Mouse (Mus musculus) left cerebral cortex, adult 9 months (tissue): ENCODE results near the gene Tmem52b.
"Not testable (repeated sequence)": the region's sequence is repeated elsewhere in the genome, so short reads cannot be mapped to it uniquely, and the experiment has no call there.

Experiments
- DNase-seq, 2 experiments: peaks; one replicate each; pipeline ENCODE4 v3.0.0; 2022; ENCODE audit warnings: low spot score in 2 of 2

Gene Tmem52b

DNA sequence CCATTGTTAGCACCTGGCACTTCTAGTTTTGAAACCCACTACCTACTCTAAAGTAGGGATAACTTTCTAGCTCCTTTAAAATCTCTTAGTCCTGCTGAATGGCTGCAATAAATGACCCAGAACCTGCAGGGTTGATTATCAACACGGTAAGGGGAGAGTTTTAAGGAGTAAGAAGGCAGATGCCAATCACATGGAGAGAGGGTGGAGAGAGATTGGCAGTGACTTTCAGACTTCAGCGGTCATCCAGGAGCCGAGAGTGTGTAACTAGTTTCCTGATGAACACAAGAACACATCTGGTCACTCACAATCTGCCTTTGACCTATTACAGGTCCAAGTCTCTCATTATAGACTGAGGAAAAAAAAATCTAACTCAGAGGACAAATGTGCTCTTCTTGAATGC, at the start of gene Tmem52b:
TSS of gene Tmem52b (plus strand) at position 189 of the 400 bp plus-strand sequence.
- DNase-seq: no peak

GRCm38 (mm10) chr6:129471386-129471785, 41.0 kb upstream of the Tmem52b start:
- no peak for DNase-seq

DNA sequence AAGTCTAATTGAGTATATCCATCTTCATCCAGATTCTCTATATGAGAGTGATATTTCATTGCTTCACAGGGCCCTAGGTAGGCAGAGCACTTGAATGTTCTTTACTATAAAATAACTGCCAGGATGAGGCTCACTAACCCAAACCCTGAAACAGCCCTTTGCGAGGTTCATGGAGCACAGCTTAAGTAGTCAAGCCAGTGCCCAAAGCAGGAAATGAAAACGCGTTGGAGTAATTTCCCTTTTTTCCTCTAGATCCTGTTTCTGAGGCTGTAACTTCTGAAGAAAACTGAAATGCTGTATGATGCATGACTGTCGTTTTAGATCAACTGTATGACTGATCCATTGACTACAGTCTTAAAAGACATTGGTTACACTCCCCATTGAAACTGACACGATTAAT, 39.7 kb upstream of the Tmem52b start:
- no peak for DNase-seq

GRCm38 (mm10) chr6:129476404-129477126, 35.8 kb upstream of the Tmem52b start:
- peak in 1 of 2 experiments; percentile 11 for DNase-seq

DNA sequence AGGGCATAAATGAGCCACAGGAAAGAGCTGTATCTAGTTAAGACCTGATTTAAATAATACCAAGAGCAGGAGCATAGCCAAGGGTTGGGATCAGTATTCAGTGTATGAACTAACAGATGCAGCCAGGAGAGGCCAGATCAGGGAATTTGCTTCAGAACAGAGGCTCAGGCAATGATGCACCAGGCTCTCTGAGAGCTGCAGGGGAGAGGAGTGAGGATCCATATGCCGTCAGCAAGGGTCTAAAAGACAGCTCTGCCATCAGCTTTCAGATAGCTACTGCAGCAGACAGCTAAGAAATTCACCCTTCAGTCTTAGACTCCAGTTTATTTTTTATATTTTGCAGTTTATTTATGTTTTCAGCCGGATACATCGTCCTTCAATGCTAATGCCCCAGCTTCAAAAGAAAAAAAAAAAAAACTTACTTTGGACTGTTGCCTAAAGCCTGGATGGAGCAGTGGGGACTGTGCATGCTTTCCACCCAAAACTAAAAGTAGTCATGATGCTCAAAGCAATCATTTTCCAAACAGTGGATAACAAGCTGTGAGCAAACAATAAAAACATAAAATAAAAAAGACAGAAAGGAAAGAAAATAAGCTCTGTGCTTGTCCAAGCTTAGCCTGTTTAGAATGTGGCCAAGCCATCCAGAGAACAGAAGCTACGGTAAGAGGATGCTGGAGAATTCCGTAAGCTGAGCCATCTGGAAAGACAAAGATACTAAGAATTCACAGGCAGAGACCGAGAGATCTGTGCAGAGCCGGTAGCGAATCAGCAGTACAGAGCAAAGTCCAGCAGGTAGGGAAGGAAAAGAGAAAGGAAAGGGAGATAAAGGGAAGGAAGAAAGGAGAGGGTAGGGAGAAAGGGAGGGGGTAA, 32.0 kb upstream of the Tmem52b start:
- DNase-seq: no peak

DNA sequence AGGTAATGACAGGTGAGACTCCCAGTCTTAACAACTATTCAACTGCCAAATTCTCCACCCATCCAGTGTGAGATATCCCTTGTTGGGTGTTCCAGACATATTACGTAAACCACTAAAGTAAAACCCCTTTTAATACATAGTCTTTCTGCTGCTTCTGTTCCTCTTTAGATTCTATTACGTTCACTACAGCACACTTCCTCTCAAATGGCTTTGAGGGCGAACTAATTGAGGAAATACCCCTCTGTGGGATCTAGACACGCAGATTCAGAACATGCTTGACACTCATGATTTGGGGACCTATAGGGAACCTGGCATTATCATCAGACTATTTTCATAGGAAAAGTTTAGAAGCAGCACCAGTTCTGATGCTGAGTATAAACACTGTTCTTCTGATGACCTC, 17.4 kb upstream of the Tmem52b start:
- DNase-seq: no peak

GRCm38 (mm10) chr6:129497345-129498218, 14.8 kb upstream of the Tmem52b start:
- no peak for DNase-seq

- not testable (repeated sequence) for DNase-seq
Measured at GRCm38 (mm10) chr6:129499516-129499915, 12.8 kb upstream of the Tmem52b start.

GRCm38 (mm10) chr6:129503471-129503870, 8.9 kb upstream of the Tmem52b start:
- no peak for DNase-seq

DNA sequence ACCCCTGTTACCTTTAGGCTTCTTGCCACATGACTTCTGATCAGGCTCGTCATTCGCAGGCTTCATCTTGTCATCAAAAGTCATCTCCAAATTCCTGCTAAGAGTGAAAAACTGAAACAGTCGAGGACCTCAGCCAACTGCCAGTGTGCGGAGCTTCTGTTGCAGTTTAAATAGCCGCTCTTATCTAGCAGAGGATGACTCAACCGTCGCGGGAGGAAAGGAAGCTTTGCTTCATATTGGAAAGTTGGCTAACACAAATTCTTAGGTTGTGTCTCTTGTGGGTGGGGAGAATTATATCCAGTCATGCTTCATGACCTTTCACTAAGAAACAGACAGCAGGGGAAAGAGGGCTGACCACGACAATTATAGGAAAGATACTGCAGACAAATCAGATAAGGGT, 5.3 kb upstream of the Tmem52b start, which contains the start of gene Olr1:
TSS of gene Olr1 (minus strand) at position 142 of the 400 bp plus-strand sequence.
- DNase-seq: no peak

- no peak for DNase-seq
Measured at GRCm38 (mm10) chr6:129510120-129510911, 2.0 kb upstream of the Tmem52b start.

GRCm38 (mm10) chr6:129512868-129513267, 513 bp downstream of the Tmem52b start:
- no peak for DNase-seq

GRCm38 (mm10) chr6:129513409-129513808, 1.1 kb downstream of the Tmem52b start:
- no peak for DNase-seq

DNA sequence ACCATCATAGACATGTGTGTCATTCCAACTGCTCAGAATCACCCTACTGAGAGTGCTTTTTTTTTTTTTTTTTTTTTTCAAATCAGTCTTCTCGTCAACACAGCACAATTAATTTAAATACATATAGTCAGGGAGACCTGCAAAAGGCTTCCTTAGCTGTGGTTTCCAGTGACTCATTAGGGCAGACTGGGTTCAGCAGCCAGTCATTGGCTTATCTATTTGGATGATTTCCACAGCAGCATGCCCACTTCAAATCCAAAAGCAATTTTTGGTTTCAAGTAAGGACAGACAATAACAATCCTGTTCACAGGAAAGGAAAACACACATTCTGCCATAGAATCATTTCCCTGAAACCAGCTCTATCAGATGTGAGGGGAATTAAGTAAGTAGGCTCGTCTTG, 2.0 kb downstream of the Tmem52b start:
- no peak for DNase-seq

DNA sequence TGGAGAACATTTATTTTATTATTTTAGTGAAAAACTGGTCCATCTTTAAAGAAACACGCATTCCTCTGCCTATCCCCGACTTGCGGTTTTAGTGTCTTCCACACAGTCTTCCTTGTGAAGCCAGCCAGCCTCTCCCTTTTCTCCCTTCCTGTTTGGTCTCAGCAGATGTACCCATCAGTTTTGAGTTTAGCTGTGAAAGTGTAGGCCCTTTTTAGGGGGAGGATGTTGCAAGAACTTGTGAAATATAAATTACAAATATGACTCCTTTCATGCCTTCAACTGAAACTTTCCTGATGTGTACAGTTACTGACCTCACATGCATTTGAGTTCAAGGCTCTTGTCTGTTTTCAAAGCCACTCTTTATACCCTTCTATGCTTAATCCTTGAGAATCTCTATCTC, 2.7 kb downstream of the Tmem52b start:
- DNase-seq: no peak

DNA sequence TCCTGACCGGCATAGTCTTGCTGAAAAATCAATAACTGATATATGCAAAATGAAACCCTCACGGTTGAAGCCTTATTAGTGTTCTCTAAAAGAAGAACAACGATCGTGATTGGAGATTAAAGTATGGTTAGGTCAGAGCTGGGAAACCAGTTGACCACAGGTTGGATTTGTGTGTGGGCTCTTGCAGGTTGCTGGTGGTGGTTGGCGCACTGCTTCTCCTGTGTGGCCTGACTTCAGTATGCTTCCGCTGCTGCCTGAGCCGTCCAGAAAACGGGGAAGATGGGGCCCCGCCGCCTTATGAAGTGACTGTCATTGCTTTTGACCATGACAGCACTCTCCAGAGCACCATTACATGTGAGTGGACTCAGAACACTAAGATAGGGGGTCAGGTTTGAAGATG, 4.0 kb downstream of the Tmem52b start:
- no peak for DNase-seq

- DNase-seq: peak in 1 of 2 experiments; percentile 58
Measured at GRCm38 (mm10) chr6:129517752-129518408, 5.5 kb downstream of the Tmem52b start.

DNA sequence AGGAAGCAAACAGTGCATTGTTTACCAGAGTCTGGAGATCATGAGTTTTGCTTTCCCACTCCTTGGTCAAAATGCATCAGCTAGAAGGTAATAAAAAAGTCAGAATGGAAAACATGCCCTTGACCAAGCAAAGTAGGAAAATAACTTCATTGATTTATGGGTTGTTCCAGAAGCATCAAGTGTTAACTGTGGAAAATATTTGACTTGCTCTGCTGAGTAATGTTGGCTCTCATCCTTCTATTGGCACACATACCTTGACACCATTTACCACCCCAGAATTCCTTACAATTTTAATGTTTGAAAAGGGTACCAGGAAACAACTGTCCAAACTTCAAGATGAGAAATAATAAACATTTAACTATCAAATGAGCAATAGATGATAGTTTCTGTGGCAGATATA, 13.7 kb downstream of the Tmem52b start:
- no peak for DNase-seq

GRCm38 (mm10) chr6:129527416-129527815, 15.1 kb downstream of the Tmem52b start:
- DNase-seq: no peak

GRCm38 (mm10) chr6:129529605-129530004, 17.2 kb downstream of the Tmem52b start:
- no peak for DNase-seq
